Mouse (Mus musculus): ENCODE measurements around the gene Kctd17.

Kctd17 gene

GRCm38 (mm10) chr15:78481448-78482000 lies 53.2 kb downstream of the Kctd17 start:
- peak; percentile 22 for DNase-seq (ENCODE audit: low read depth, low spot score)

GRCm38 (mm10) chr15:78482518-78482917 lies 54.2 kb downstream of the Kctd17 start:
- DNase-seq (ENCODE audit: low read depth, low spot score): no peak

- no peak for DNase-seq (ENCODE audit: low read depth, low spot score)
These were observed 54.9 kb downstream of the Kctd17 start for GRCm38 (mm10) chr15:78483311-78483710.

- no peak for DNase-seq (ENCODE audit: low read depth, low spot score)
These were observed 58.2 kb downstream of the Kctd17 start for GRCm38 (mm10) chr15:78486564-78486963.

GRCm38 (mm10) chr15:78487066-78487465 lies 58.7 kb downstream of the Kctd17 start:
- DNase-seq (ENCODE audit: low read depth, low spot score): no peak
